Mouse (Mus musculus): ENCODE results near the gene Sgta. TPM values are rescaled to one million over a fixed set of nuclear protein-coding genes. Genes with fewer than 3 reads are reported as not detected.

Gene Sgta
- total and polyA plus RNA-seq, 3 experiments, result 100 to 1,019 (median 152) TPM

DNA sequence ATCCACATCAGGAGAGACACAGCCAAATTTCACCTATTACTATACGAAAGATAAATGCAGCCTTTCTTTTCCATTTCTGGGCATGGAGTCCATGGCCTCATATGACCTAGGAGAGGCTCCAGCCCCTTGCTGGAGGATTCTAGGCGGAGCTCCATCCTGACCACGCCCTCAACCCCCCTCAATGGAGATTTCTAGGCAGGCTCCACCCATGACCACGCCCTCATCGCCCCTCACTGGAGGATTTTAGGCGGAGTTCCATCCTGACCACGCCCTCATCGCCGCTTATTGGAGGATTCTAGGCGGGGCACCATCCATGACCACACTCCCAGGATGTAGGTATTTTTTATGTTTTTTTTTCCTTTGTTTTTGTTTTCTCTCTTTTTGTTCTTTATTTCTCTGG, 41.7 kb downstream of the Sgta start (continued):
- TF ChIP-seq HCFC1 (IDR thresholded peaks at IDR 0.05; ENCODE audit: low read depth, low read length), result no peak; the same call in 1 of the 2 replicates
- no peak for TF ChIP-seq RAD21 (IDR thresholded peaks at IDR 0.05; ENCODE audit: low read depth, low read length)
- no peak for TF ChIP-seq POLR2AphosphoS2 (IDR thresholded peaks at IDR 0.05; ENCODE audit: low read length)
- no peak for TF ChIP-seq GABPA (IDR thresholded peaks at IDR 0.05; ENCODE audit: low read depth, low read length)
- TF ChIP-seq ZMIZ1 (IDR thresholded peaks at IDR 0.05; ENCODE audit: low read depth, low read length), result no peak
- no peak for TF ChIP-seq EP300 (IDR thresholded peaks at IDR 0.05; ENCODE audit: low read depth in 1 of 2, low read length in 2 of 2)
- no peak for TF ChIP-seq E2F4 (IDR thresholded peaks at IDR 0.05; ENCODE audit: borderline replicate concordance, low read depth, low read length)
- peak; percentile 54 for TF ChIP-seq ZNF384 (IDR thresholded peaks at IDR 0.05; ENCODE audit: low read depth, low read length)
- TF ChIP-seq MAZ (IDR thresholded peaks at IDR 0.05; ENCODE audit: low read depth, low read length), result no peak; the same call in 1 of the 2 replicates
- no peak for TF ChIP-seq KAT2A (conservative IDR thresholded peaks at IDR 0.05; ENCODE audit: low read depth, low read length)
- TF ChIP-seq TCF12 (IDR thresholded peaks at IDR 0.05; ENCODE audit: low read depth, low read length), result 0 out of 2 replicates have a peak, but pooled peaks have one; percentile 17
- no peak for TF ChIP-seq CTCF (IDR thresholded peaks at IDR 0.05 in 2 of 3, conservative IDR thresholded peaks at IDR 0.05 in 1 of 3; ENCODE audit: control insufficient read depth in 1 of 3, insufficient read depth in 1 of 3, low read depth in 2 of 3, low read length in 3 of 3, poor library complexity in 1 of 3, severe bottlenecking in 1 of 3)
- no peak for TF ChIP-seq ZC3H11A (IDR thresholded peaks at IDR 0.05; ENCODE audit: low read depth, low read length)
- peak; percentile 20; the same call in 1 of the 2 replicates for TF ChIP-seq ZKSCAN1 (IDR thresholded peaks at IDR 0.05; ENCODE audit: low read depth, low read length)
- TF ChIP-seq TBP (IDR thresholded peaks at IDR 0.05; ENCODE audit: low read depth, low read length), result no peak
- 0 out of 2 replicates have a peak, but pooled peaks have one; percentile 7 for TF ChIP-seq ELF1 (IDR thresholded peaks at IDR 0.05; ENCODE audit: low read depth, low read length)
- no peak for TF ChIP-seq TAL1 (IDR thresholded peaks at IDR 0.05; ENCODE audit: low read length)
- TF ChIP-seq BHLHE40 (IDR thresholded peaks at IDR 0.05; ENCODE audit: borderline replicate concordance, low read depth, low read length), result no peak
- peak; percentile 40; the same call in 1 of the 2 replicates for TF ChIP-seq NELFE (IDR thresholded peaks at IDR 0.05; ENCODE audit: low read depth, low read length)

DNA sequence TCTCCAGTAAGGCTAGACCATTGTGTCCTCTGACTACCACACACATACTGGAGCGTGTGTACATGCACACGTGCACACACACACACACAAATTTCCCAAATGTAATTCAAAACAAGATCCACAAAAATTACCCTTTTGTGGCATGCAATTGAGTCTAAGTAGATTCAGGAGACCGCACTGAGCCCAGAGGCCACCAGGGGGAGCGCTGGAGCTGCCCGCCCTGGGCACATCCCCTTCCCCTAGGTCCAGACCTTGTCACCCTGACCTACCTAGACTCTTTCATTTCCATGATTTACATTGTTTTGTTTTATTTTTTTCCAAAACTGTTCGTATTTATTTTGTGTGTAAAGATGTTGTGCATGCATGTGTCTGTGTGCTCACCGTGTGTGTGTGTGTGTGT, 43.3 kb downstream of the Sgta start:
- H3K9ac ChIP-seq (ENCODE audit: control insufficient read depth, low read depth, low read length, poor library complexity, severe bottlenecking), result no peak overlapping the region
- no peak overlapping the region for H3K27ac ChIP-seq (ENCODE audit: control insufficient read depth, low read depth, low read length)
- TF ChIP-seq HCFC1 (IDR thresholded peaks at IDR 0.05; ENCODE audit: low read depth, low read length), result no peak
- TF ChIP-seq JUND (IDR thresholded peaks at IDR 0.05; ENCODE audit: low read depth, low read length), result no peak
- TF ChIP-seq USF1 (IDR thresholded peaks at IDR 0.05; ENCODE audit: low read depth, low read length), result no peak
- TF ChIP-seq TCF12 (IDR thresholded peaks at IDR 0.05; ENCODE audit: low read depth, low read length), result no peak
- peak; percentile 77 for TF ChIP-seq SMC3 (IDR thresholded peaks at IDR 0.05; ENCODE audit: low read depth, low read length)
- TF ChIP-seq POLR2AphosphoS2 (IDR thresholded peaks at IDR 0.05; ENCODE audit: low read length), result no peak
- peak; percentile 65 for TF ChIP-seq SIN3A (IDR thresholded peaks at IDR 0.05; ENCODE audit: low read length)
- TF ChIP-seq RCOR1 (IDR thresholded peaks at IDR 0.05; ENCODE audit: low read depth, low read length), result no peak
- TF ChIP-seq TBP (IDR thresholded peaks at IDR 0.05; ENCODE audit: low read depth, low read length), result no peak
- no peak for TF ChIP-seq E2F4 (IDR thresholded peaks at IDR 0.05; ENCODE audit: borderline replicate concordance, low read depth, low read length)
- TF ChIP-seq RAD21 (IDR thresholded peaks at IDR 0.05; ENCODE audit: low read depth, low read length), result peak; percentile 42
- 0 out of 2 replicates have a peak, but pooled peaks have one; percentile 30 for TF ChIP-seq MXI1 (IDR thresholded peaks at IDR 0.05; ENCODE audit: low read depth, low read length)
- no peak for TF ChIP-seq MEF2A (IDR thresholded peaks at IDR 0.05; ENCODE audit: extremely low read depth, insufficient replicate concordance, low read depth, low read length, poor library complexity, severe bottlenecking)
- no peak for TF ChIP-seq USF2 (IDR thresholded peaks at IDR 0.05; ENCODE audit: borderline replicate concordance in 1 of 2, insufficient read depth in 1 of 2, low read depth in 1 of 2, low read length in 2 of 2)
- no peak for TF ChIP-seq NRF1 (IDR thresholded peaks at IDR 0.05; ENCODE audit: insufficient read depth, low read depth, low read length, poor library complexity, severe bottlenecking)
- TF ChIP-seq GABPA (IDR thresholded peaks at IDR 0.05; ENCODE audit: low read depth, low read length), result no peak
- TF ChIP-seq MAX (IDR thresholded peaks at IDR 0.05; ENCODE audit: low read length), result no peak
- peak; percentile 85 to 95 (median 94) for TF ChIP-seq CTCF (IDR thresholded peaks at IDR 0.05 in 2 of 3, conservative IDR thresholded peaks at IDR 0.05 in 1 of 3; ENCODE audit: control insufficient read depth in 1 of 3, insufficient read depth in 1 of 3, low read depth in 2 of 3, low read length in 3 of 3, poor library complexity in 1 of 3, severe bottlenecking in 1 of 3)
- TF ChIP-seq ZC3H11A (IDR thresholded peaks at IDR 0.05; ENCODE audit: low read depth, low read length), result no peak
- TF ChIP-seq MYB (IDR thresholded peaks at IDR 0.05; ENCODE audit: low read depth, low read length), result no peak
- TF ChIP-seq MYC (IDR thresholded peaks at IDR 0.05; ENCODE audit: low read depth, low read length), result no peak
- no peak overlapping the region for H3K4me3 ChIP-seq (ENCODE audit: control insufficient read depth in 1 of 2, insufficient read depth in 1 of 2, low read depth in 2 of 2, low read length in 2 of 2)
- H3K27me3 ChIP-seq (ENCODE audit: control insufficient read depth in 1 of 2, insufficient read depth in 2 of 2, low read length in 2 of 2), result no peaks in the 10 kb centered on the region
- H3K9me3 ChIP-seq (replicated peaks; ENCODE audit: insufficient read depth, low read length), result no peaks in the 10 kb centered on the region
- peaks cover 0 to 4% of the 10 kb centered on the region in 2 experiments; a peak in 2 of 4 replicates for H3K36me3 ChIP-seq (ENCODE audit: control insufficient read depth in 1 of 2, insufficient read depth in 2 of 2, low read length in 2 of 2)
- H3K79me2 ChIP-seq (ENCODE audit: control insufficient read depth, insufficient read depth, low read length, poor library complexity), result no peaks in the 10 kb centered on the region
- peak; percentile 76 for DNase-seq (ENCODE audit: low read depth, low spot score)
- H3K4me1 ChIP-seq (ENCODE audit: control insufficient read depth in 1 of 2, insufficient read depth in 2 of 2, low read length in 2 of 2), result peaks cover 2 to 19% of the 10 kb centered on the region in 2 experiments; a peak in 3 of 4 replicates

Data from MEL (cell line).